Mouse (Mus musculus): ENCODE results near the gene Zfp296.

Gene Zfp296

GRCm38 (mm10) chr7:19577141-19577852 is at the start of gene Zfp296, which contains the start of gene Gemin7:
Gene Zfp296 (plus strand): TSS chr7:19577287.
Gene Gemin7 (minus strand): TSS chr7:19577595.
- DNase-seq (ENCODE audit: low spot score) = peak; percentile 50

GRCm38 (mm10) chr7:19531077-19531476 is 46.0 kb upstream of the Zfp296 start:
- no peak for DNase-seq (ENCODE audit: low spot score)

GRCm38 (mm10) chr7:19532240-19532639 is 44.8 kb upstream of the Zfp296 start:
- no peak for DNase-seq (ENCODE audit: low spot score)

GRCm38 (mm10) chr7:19534676-19535075 is 42.4 kb upstream of the Zfp296 start:
- no peak for DNase-seq (ENCODE audit: low spot score)

GRCm38 (mm10) chr7:19540771-19541566 is 36.1 kb upstream of the Zfp296 start:
- DNase-seq (ENCODE audit: low spot score) = no peak

- DNase-seq (ENCODE audit: low spot score) = no peak
These were observed 35.4 kb upstream of the Zfp296 start for GRCm38 (mm10) chr7:19541681-19542154.

GRCm38 (mm10) chr7:19542155-19542691 is 34.9 kb upstream of the Zfp296 start:
- no peak for DNase-seq (ENCODE audit: low spot score)

- no peak for DNase-seq (ENCODE audit: low spot score)
These were observed 33.5 kb upstream of the Zfp296 start for GRCm38 (mm10) chr7:19543584-19543983.

GRCm38 (mm10) chr7:19546007-19546406 is 31.1 kb upstream of the Zfp296 start:
- DNase-seq (ENCODE audit: low spot score) = no peak

GRCm38 (mm10) chr7:19547344-19547969 is 29.6 kb upstream of the Zfp296 start:
- no peak for DNase-seq (ENCODE audit: low spot score)

GRCm38 (mm10) chr7:19549394-19549793 is 27.7 kb upstream of the Zfp296 start:
- no peak for DNase-seq (ENCODE audit: low spot score)

GRCm38 (mm10) chr7:19551634-19552033 is 25.5 kb upstream of the Zfp296 start:
- no peak for DNase-seq (ENCODE audit: low spot score)

GRCm38 (mm10) chr7:19552443-19552842 is 24.6 kb upstream of the Zfp296 start:
- no peak for DNase-seq (ENCODE audit: low spot score)

GRCm38 (mm10) chr7:19554168-19554567 is 22.9 kb upstream of the Zfp296 start:
- no peak for DNase-seq (ENCODE audit: low spot score)

- no peak for DNase-seq (ENCODE audit: low spot score)
These were observed 20.0 kb upstream of the Zfp296 start for GRCm38 (mm10) chr7:19557086-19557485.

- DNase-seq (ENCODE audit: low spot score) = no peak
These were observed 18.8 kb upstream of the Zfp296 start for GRCm38 (mm10) chr7:19557982-19558900.

GRCm38 (mm10) chr7:19558965-19559364 is 18.1 kb upstream of the Zfp296 start:
- DNase-seq (ENCODE audit: low spot score) = no peak

GRCm38 (mm10) chr7:19560491-19561260 is 16.4 kb upstream of the Zfp296 start:
- no peak for DNase-seq (ENCODE audit: low spot score)

- no peak for DNase-seq (ENCODE audit: low spot score)
These were observed 15.7 kb upstream of the Zfp296 start for GRCm38 (mm10) chr7:19561431-19561764.

- peak; percentile 93 for DNase-seq (ENCODE audit: low spot score)
These were observed 15.1 kb upstream of the Zfp296 start for GRCm38 (mm10) chr7:19561765-19562642.
